Mouse (Mus musculus) c-Kit-positive CD71-negative TER-119-negative erythroid progenitor cells, embryonic 14.5 days (primary cell): Measurements from ENCODE around the gene 1600015I10Rik.

Experiments
- DNase-seq: peaks from one replicate; pipeline ENCODE4 v3.0.0-alpha.2; 2013; ENCODE audit warnings: low read depth

Gene 1600015I10Rik

GRCm38 (mm10) chr6:48967868-48968267, 38.2 kb downstream of the 1600015I10Rik start:
- DNase-seq, result no peak

GRCm38 (mm10) chr6:48974663-48975062, 45.0 kb downstream of the 1600015I10Rik start, which contains the start of gene Doxl2:
Gene Doxl2, plus strand, starts transcription at chr6:48974963.
- DNase-seq, result no peak

- no peak for DNase-seq
These were observed 49.9 kb downstream of the 1600015I10Rik start for GRCm38 (mm10) chr6:48979616-48980015.

GRCm38 (mm10) chr6:48982305-48982704, 52.6 kb downstream of the 1600015I10Rik start:
- no peak for DNase-seq
